Mouse (Mus musculus) hindbrain, embryonic 13.5 days (tissue): ENCODE results near the gene Gm21915. TPM values are rescaled to one million over a fixed set of nuclear protein-coding genes. Genes with fewer than 3 reads are reported as not detected.
A peak's percentile ranks its signal among the peaks of the same experiment; 100 is the strongest.

Experiments
- ATAC-seq: fragments of 200-750 bp; cut with Nextera tagmentation; 2 replicates; pipeline ENCODE4 v1.8.0; 2017; ENCODE audit warnings: moderate TSS enrichment; ENCODE audit not compliant: low FRiP score
- H3K27ac ChIP-seq: fragments of 300-500 bp; sonication (generic); 2 replicates; pipeline ENCODE4 v1.5.1; 2015; ENCODE audit warnings: inconsistent platforms, mild to moderate bottlenecking, moderate library complexity
- H3K27me3 ChIP-seq: fragments of 300-500 bp; sonication (generic); 2 replicates; pipeline ENCODE4 v1.6.1; 2015; ENCODE audit warnings: mild to moderate bottlenecking, inconsistent platforms
- H3K36me3 ChIP-seq: fragments of 300-500 bp; sonication (generic); 2 replicates; pipeline ENCODE4 v1.6.1; 2015; ENCODE audit warnings: mild to moderate bottlenecking, inconsistent platforms
- H3K4me1 ChIP-seq: fragments of 300-500 bp; sonication (generic); replicated peaks from 2 replicates; pipeline ENCODE4 v1.6.1; 2015; ENCODE audit warnings: inconsistent platforms
- H3K4me2 ChIP-seq: fragments of 300-500 bp; sonication (generic); 2 replicates; pipeline ENCODE4 v1.6.1; 2015; ENCODE audit warnings: inconsistent platforms, mild to moderate bottlenecking, moderate library complexity
- H3K4me3 ChIP-seq: fragments of 300-500 bp; sonication (generic); 2 replicates; pipeline ENCODE4 v1.5.1; 2015; ENCODE audit warnings: mild to moderate bottlenecking, inconsistent platforms
- H3K9ac ChIP-seq: fragments of 300-500 bp; sonication (generic); 2 replicates; pipeline ENCODE4 v1.6.1; 2015; ENCODE audit warnings: mild to moderate bottlenecking, inconsistent platforms
- H3K9me3 ChIP-seq: fragments of 300-500 bp; sonication (generic); 2 replicates; pipeline ENCODE4 v1.6.1; 2016; ENCODE audit warnings: inconsistent platforms
- WGBS: fragments of 180-500 bp; shearing (Covaris S2); methylation state at CpG from one replicate; pipeline ENCODE4 v1.1.7; 2015; 5-methylcytosine and 5-hydroxymethylcytosine counted together
- polyA plus RNA-seq: library from polyadenylated mRNA; unstranded; fragments of >200 nt; fragmentation: Nextera tagmentation; extraction: Ambion mirVana; gene quantifications from 2 replicates; pipeline ENCODE4 v1.2.1, GENCODE M21; 2015

Gene Gm21915
- not detected in 2 replicates for polyA plus RNA-seq

DNA sequence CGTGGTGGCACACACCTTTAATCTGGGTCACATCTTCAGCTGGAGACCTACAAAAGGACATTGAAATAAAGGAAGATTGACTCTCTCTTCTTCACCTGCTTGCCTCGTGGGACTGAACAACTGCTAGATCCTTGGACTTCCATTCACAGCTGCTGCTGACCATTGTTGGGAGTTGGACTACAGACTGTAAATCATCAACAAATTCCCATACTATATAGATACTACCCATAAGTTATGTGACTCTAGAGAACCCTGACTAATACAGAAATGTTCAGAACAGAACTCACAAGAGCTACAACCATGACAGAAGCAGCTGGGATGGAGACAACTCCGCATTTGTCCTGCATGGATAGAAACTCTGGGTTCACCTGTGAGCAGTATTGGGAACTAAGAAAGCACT lies at the start of gene Gm21915:
Gm21915 (plus strand) TSS at position 301 of the 400 bp plus-strand sequence.
- H3K27ac ChIP-seq, result peak within 1 kb of the TSS; percentile 52
- no peak for ATAC-seq

DNA sequence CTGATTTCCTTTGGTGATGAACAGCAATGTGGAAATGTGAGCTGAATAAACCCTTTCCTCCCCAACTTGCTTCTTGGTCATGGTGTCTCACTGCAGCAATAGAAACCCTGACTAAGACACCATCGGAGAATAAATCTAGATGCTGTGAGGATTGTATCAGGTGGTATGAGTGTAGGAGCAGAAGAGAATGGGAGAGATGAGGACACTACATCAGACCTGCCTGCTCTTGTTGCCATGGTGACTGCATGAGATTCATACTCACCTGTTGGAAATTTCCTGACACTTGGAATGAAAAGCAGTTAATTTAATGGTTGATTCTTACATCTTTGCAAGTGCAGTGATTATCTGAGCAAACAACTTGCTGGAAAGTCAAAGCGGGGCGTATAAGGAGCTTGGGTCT lies 48.1 kb upstream of the Gm21915 start:
- Histone ChIP-seq H3K36me3 (no peaks in the 10 kb centered on the region), H3K27ac (no peak overlapping the region), H3K4me2 (no peak overlapping the region), H3K4me1 (peaks cover 21% of the 10 kb centered on the region), H3K27me3 (no peaks in the 10 kb centered on the region), H3K4me3 (no peak overlapping the region), H3K9ac (no peak overlapping the region), H3K9me3 (no peaks in the 10 kb centered on the region)
- 98% methylated on average over 3 of the region's 3 CpGs for WGBS
- ATAC-seq, result no peak

More for the DNA sequence above, at the start of gene Gm21915:
- no peak within 1 kb of the TSS for H3K4me3 ChIP-seq
- no peaks in the 10 kb centered on the region for H3K36me3 ChIP-seq
- peak within 1 kb of the TSS; percentile 24; the same call in 1 of the 2 replicates for H3K9ac ChIP-seq
- H3K4me2 ChIP-seq, result no peak within 1 kb of the TSS
- WGBS, result 87% methylated on average over 3 of the region's 3 CpGs
- no peaks in the 10 kb centered on the region for H3K9me3 ChIP-seq
- H3K4me1 ChIP-seq, result peaks cover 9% of the 10 kb centered on the region
- no peaks in the 10 kb centered on the region for H3K27me3 ChIP-seq

DNA sequence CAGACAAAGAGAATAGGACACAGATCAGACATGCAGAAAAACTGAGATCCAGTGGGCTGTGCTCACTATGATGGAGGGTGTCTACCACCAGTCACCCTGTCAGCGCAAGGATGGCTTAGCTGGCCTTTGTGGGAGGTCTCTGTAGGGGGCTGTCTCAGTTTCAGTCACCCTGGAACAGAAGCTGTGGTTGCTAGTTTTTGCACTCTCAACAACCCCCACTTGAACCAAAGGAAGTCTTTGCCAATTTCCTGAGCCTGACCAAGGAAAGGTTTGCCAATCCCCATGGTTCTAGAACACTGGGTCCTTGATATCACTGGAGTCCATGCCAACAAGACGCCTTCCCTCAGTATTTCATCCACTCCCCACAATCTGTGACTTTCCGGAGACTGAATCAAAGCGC lies 47.6 kb upstream of the Gm21915 start:
- no peak overlapping the region for H3K9ac ChIP-seq
- WGBS, result 93% methylated on average over 4 of the region's 4 CpGs
- H3K36me3 ChIP-seq, result no peaks in the 10 kb centered on the region
- peaks cover 19% of the 10 kb centered on the region for H3K4me1 ChIP-seq
- no peaks in the 10 kb centered on the region for H3K9me3 ChIP-seq
- no peak for ATAC-seq
- no peaks in the 10 kb centered on the region for H3K27me3 ChIP-seq
- H3K4me3 ChIP-seq, result no peak overlapping the region
- no peak overlapping the region for H3K4me2 ChIP-seq
- H3K27ac ChIP-seq, result no peak overlapping the region

DNA sequence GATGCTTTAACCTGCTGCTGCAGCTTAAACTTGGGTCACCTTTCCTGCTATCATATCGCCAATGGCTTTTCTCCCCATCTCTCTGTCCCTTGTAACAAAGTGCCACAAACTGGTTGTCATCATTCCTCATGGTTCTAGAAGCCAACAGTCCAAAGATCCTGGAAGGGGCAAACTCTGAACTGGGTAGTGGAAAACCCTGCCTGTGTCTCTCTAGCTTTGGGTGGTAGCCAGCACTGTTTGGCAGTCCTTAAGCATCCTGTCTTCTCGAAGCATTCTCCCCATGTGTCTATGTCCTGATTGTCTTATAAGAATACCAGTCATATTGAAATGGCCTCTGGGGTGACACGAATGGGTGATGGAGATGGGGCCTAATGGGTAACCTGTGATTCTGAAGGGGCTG lies 45.1 kb upstream of the Gm21915 start:
- H3K4me1 ChIP-seq, result peaks cover 18% of the 10 kb centered on the region
- H3K4me3 ChIP-seq, result no peak overlapping the region
- no peaks in the 10 kb centered on the region for H3K27me3 ChIP-seq
- no peak overlapping the region for H3K27ac ChIP-seq
- no peak for ATAC-seq
- no peak overlapping the region for H3K4me2 ChIP-seq
- WGBS, result 73% methylated on average over 3 of the region's 3 CpGs
- no peaks in the 10 kb centered on the region for H3K36me3 ChIP-seq
- H3K9me3 ChIP-seq, result no peaks in the 10 kb centered on the region
- no peak overlapping the region for H3K9ac ChIP-seq

DNA sequence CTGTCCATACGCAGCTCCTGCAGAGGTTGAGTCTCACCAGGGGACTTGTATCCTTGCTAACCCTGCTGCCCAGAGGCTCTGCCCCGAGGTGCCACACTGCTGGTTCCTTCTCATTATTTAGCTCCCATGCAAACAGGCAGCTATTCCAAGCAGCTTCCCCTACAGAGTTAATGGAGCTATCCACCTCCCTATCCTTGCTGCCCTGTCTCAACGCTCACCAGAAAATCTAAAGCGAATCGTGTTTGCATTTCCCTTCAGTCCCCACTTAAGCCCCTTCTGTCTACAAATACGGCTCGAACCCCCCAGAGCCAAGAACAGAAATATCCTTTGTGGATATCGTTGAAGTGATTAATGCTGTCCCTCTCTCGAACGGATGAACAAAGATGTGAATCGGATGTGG lies 43.8 kb upstream of the Gm21915 start:
- Histone ChIP-seq H3K4me2 (no peak overlapping the region), H3K4me3 (no peak overlapping the region), H3K4me1 (peaks cover 18% of the 10 kb centered on the region), H3K9me3 (no peaks in the 10 kb centered on the region), H3K27ac (peak overlapping the region; percentile 89), H3K36me3 (no peaks in the 10 kb centered on the region), H3K9ac (peak overlapping the region; percentile 58), H3K27me3 (no peaks in the 10 kb centered on the region)
- no peak for ATAC-seq
- 26% methylated on average over 11 of the region's 11 CpGs for WGBS

DNA sequence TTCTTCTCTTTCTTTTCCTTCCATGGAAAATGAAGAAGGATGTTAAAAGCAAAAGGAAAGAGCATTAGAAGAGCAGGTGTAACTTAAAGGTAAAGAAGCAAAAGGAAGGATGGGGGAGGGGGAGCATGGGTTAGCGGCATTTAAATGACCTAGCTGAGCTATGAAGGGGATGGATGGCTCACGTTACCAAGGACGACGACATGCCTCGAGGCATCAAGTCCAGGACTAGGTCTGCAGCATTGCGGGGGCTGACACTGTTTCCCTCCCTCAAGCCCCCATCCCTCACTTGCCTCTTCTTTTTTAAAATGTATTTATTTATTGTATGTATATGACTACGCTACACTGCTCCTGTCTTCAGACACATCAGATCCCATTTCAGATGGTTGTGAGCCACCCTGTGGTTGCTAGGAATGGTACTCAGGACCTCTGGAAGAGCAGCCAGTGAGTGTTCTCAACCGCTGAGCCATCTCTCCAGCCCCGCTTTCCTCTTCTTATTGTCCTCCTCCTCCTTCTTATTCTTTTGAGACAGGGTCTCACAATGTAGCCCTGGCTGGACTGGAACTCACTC lies 43.2 kb upstream of the Gm21915 start:
- peak; percentile 40; the same call in 1 of the 2 replicates for ATAC-seq
- H3K9ac ChIP-seq, result no peak overlapping the region
- 29% methylated on average over 9 of the region's 9 CpGs for WGBS

DNA sequence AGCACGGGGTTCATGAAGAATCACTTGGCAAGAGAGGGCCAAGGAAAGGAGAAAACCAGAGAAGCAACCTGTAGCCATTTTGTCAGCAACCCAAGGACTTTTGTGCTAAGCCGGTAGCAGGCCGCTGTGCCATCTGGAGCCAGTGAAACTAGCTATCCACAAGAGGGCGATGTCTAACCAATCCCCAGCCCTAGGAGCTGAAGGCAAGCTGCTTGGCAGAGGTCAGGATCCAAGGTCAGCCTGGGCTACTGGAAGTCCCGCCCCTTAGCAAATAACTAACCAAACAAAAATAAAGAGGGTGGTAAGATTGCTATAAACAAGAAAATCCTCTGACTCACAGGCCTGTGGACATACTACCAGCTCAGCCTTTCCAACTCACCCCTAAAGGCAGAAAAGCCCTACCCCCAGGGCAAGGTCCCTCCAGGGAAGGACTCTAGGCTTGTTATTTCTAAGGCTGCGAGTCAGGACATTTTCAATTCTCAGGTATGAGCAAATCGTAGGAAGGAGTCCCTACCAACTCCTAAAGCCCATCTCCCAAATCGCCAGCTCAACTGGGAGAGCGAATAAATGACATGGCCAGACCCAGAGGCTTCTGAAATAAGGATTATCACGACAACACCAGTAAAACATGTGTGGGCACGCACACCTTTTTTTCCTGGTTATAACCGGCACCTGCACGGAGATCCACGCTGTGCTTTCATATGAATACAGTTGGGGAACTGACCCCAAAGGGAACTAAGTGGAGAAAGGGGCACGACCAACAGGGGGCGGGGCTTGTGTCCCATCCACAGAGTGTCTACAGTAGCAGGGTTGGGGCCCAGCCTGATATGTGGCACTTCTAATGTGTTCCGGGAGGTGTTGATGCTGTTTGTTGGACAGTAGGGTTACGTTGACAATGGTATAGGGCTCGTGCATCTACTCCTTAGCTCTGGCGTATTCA lies 42.0 kb upstream of the Gm21915 start:
- Histone ChIP-seq H3K4me1 (peaks cover 18% of the 10 kb centered on the region), H3K4me2 (no peak overlapping the region), H3K27me3 (no peaks in the 10 kb centered on the region), H3K9ac (no peak overlapping the region), H3K36me3 (no peaks in the 10 kb centered on the region), H3K9me3 (no peaks in the 10 kb centered on the region), H3K4me3 (no peak overlapping the region), H3K27ac (no peak overlapping the region)
- no peak for ATAC-seq
- WGBS, result 66% methylated on average over 20 of the region's 20 CpGs

More for the DNA sequence above, 43.2 kb upstream of the Gm21915 start:
- H3K27me3 ChIP-seq, result no peaks in the 10 kb centered on the region
- H3K36me3 ChIP-seq, result no peaks in the 10 kb centered on the region
- H3K4me1 ChIP-seq, result peaks cover 18% of the 10 kb centered on the region
- H3K27ac ChIP-seq, result peak overlapping the region; percentile 89
- H3K9me3 ChIP-seq, result no peaks in the 10 kb centered on the region
- H3K4me3 ChIP-seq, result no peak overlapping the region
- H3K4me2 ChIP-seq, result peak overlapping the region; percentile 13; the same call in 1 of the 2 replicates

DNA sequence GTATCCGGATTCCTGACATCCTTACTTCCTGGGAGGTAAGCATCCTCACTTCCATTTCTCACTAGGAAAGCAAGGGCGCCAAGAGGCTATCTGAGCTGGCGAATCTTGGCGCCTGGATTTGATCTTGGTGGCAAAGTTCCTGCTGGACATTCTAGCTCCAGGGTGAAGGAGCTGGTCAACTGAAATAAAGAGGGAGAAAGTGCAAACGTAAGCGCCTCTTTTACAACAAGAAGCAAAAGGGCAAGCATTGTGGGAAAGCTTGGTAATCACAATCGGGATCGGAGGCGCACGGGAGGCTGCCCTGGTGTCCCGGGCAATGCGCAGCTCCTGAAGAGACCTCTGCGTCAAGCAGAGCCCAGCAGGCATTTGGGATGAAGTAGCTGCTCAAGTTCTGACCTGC lies 41.0 kb upstream of the Gm21915 start:
- H3K9me3 ChIP-seq, result no peaks in the 10 kb centered on the region
- H3K4me3 ChIP-seq, result no peak overlapping the region
- ATAC-seq, result no peak
- H3K4me1 ChIP-seq, result peaks cover 18% of the 10 kb centered on the region
- H3K36me3 ChIP-seq, result no peaks in the 10 kb centered on the region
- no peaks in the 10 kb centered on the region for H3K27me3 ChIP-seq
- WGBS, result 59% methylated on average over 13 of the region's 13 CpGs
- H3K9ac ChIP-seq, result no peak overlapping the region
- H3K4me2 ChIP-seq, result no peak overlapping the region
- H3K27ac ChIP-seq, result no peak overlapping the region

DNA sequence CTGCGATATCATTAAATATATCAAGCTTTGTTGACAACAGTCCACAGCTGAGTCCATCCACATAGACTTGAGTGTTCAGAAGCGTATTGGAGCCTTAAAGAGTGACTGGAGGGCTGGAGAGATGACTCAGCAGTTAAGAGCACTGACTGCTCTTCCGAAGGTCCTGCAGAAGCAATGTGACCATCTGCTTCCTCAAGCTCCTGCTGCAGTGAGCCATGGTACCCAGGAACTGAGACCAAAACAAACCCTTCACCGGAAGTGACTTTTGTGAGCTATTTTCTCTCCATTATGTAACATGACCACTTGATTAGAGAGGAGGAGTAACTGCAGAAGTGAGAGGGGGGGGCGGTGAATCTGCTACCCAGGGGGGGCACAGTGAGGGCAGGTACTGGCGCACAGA lies 39.3 kb upstream of the Gm21915 start:
- Histone ChIP-seq H3K4me1 (peaks cover 15% of the 10 kb centered on the region), H3K4me3 (no peak overlapping the region), H3K4me2 (no peak overlapping the region), H3K27me3 (no peaks in the 10 kb centered on the region), H3K27ac (no peak overlapping the region), H3K9me3 (no peaks in the 10 kb centered on the region), H3K9ac (no peak overlapping the region), H3K36me3 (no peaks in the 10 kb centered on the region)
- WGBS, result 73% methylated on average over 6 of the region's 6 CpGs
- no peak for ATAC-seq

DNA sequence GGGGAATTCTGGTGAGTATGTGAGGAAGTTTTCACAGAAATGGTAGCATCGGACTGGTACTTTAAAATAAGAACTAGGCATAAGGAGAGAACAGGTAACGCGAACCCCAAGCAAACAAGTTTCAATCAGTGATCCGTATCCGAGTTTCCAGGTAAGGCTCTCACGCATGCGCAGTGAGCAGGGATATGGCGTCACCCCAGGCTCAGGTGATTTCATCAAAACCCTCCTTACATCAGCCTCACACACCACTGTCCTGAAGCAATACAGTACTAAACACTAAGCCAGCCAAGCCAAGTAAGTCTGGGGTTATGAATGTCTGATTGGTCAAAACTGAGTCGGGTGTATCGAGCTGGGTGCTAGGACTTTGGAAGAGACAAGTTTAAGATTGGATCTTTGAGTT lies 38.9 kb upstream of the Gm21915 start:
- no peak overlapping the region for H3K4me2 ChIP-seq
- no peak overlapping the region for H3K9ac ChIP-seq
- H3K27me3 ChIP-seq, result no peaks in the 10 kb centered on the region
- peaks cover 11% of the 10 kb centered on the region for H3K4me1 ChIP-seq
- WGBS, result 95% methylated on average over 10 of the region's 10 CpGs
- H3K36me3 ChIP-seq, result no peaks in the 10 kb centered on the region
- no peak overlapping the region for H3K27ac ChIP-seq
- no peaks in the 10 kb centered on the region for H3K9me3 ChIP-seq
- no peak for ATAC-seq
- H3K4me3 ChIP-seq, result no peak overlapping the region

DNA sequence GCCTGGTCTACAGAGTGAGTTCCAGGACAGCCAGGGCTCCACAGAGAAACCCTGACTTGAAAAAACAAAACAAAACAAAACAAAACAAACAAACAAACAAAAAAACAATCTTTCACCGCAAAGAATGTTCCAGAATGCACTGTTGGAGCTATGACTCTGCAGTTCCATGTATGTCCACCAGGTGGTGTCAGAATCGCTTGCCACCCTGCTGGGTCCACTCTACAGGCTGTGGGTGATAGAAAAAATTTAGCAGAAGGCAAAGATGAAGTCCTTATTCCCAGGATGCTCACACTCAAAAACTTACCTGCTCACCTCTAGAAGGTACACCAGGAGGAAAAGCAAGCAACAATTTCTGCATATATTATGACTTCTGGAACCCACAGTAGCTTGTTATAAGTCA lies 34.4 kb upstream of the Gm21915 start:
- Histone ChIP-seq H3K27ac (no peak overlapping the region), H3K9me3 (no peaks in the 10 kb centered on the region), H3K4me1 (peaks cover 21% of the 10 kb centered on the region), H3K9ac (no peak overlapping the region), H3K4me2 (no peak overlapping the region), H3K4me3 (no peak overlapping the region), H3K36me3 (no peaks in the 10 kb centered on the region), H3K27me3 (no peaks in the 10 kb centered on the region)
- 25% methylated on average over 2 of the region's 2 CpGs for WGBS
- ATAC-seq, result no peak

DNA sequence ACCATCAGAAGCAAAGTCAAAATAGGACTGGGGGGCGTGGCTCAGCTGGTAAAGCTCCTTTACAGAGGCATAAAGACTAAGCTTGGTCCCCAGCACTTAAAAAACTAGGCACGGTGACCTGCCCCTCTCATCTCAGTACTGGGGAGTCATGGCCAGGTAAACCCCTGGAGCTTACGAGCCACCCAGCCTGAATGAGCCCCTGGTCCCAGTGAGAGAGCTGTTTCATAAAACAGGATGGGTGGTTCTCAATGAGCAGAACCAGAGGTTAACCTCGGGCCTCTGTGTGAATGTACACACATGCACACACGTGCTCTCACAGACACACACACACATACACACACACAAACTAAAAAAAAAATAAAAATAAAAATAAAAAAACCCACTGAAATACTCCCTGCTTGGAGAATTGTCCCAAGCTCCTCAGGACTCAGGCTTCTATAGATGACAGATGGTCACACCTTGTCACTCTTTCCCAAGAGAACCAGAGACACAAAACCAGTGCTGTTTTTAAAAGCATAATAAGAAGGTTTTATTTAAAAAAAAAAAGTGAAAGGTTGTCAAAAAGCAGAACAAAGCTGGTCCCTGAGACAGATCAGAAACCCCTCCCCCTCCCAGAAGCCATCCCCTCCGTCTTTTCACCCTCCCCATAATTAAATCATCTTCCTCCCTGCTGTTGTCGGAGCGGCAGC lies 32.6 kb upstream of the Gm21915 start:
- Histone ChIP-seq H3K36me3 (no peaks in the 10 kb centered on the region), H3K9ac (peak overlapping the region; percentile 70), H3K27ac (peak overlapping the region; percentile 94), H3K4me3 (peak overlapping the region; percentile 35), H3K4me1 (peaks cover 36% of the 10 kb centered on the region), H3K4me2 (peak overlapping the region; percentile 56), H3K27me3 (no peaks in the 10 kb centered on the region), H3K9me3 (no peaks in the 10 kb centered on the region)
- 24% methylated on average over 8 of the region's 8 CpGs for WGBS
- peak; percentile 38; the same call in 1 of the 2 replicates for ATAC-seq
